Mouse (Mus musculus) midbrain, embryonic 13.5 days (tissue): Measurements from ENCODE around the gene Ephb1. TPM values are rescaled to one million over a fixed set of nuclear protein-coding genes. Genes with fewer than 3 reads are reported as not detected.
A peak's percentile ranks its signal among the peaks of the same experiment; 100 is the strongest.

Source experiments
- ATAC-seq: fragments of 200-750 bp; cut with Nextera tagmentation; 2 replicates; pipeline ENCODE4 v1.8.0; 2017; ENCODE audit warnings: mild to moderate bottlenecking, moderate TSS enrichment, moderate library complexity
- H3K27ac ChIP-seq: fragments of 300-500 bp; sonication (generic); 2 replicates; pipeline ENCODE4 v1.5.1; 2015; ENCODE audit warnings: inconsistent platforms, mild to moderate bottlenecking, moderate library complexity
- H3K27me3 ChIP-seq: fragments of 300-500 bp; sonication (generic); 2 replicates; pipeline ENCODE4 v1.6.1; 2015; ENCODE audit warnings: mild to moderate bottlenecking, inconsistent platforms
- H3K36me3 ChIP-seq: fragments of 300-500 bp; sonication (generic); 2 replicates; pipeline ENCODE4 v1.6.1; 2015; ENCODE audit warnings: mild to moderate bottlenecking, inconsistent platforms
- H3K4me1 ChIP-seq: fragments of 300-500 bp; sonication (generic); replicated peaks from 2 replicates; pipeline ENCODE4 v1.6.1; 2015; ENCODE audit warnings: inconsistent platforms
- H3K4me2 ChIP-seq: fragments of 300-500 bp; sonication (generic); replicated peaks from 2 replicates; pipeline ENCODE4 v1.6.1; 2015; ENCODE audit warnings: moderate library complexity, mild to moderate bottlenecking, inconsistent platforms
- H3K4me3 ChIP-seq: fragments of 300-500 bp; sonication (generic); replicated peaks from 2 replicates; pipeline ENCODE4 v1.5.1; 2015; ENCODE audit warnings: mild to moderate bottlenecking, inconsistent platforms
- H3K9ac ChIP-seq: fragments of 300-500 bp; sonication (generic); replicated peaks from 2 replicates; pipeline ENCODE4 v1.6.1; 2015; ENCODE audit warnings: mild to moderate bottlenecking, inconsistent platforms
- H3K9me3 ChIP-seq: fragments of 300-500 bp; sonication (generic); 2 replicates; pipeline ENCODE4 v1.6.1; 2016; ENCODE audit warnings: mild to moderate bottlenecking, inconsistent platforms
- WGBS: fragments of 180-500 bp; shearing (Covaris S2); methylation state at CpG from one replicate; pipeline ENCODE4 v1.1.7; 2015; 5-methylcytosine and 5-hydroxymethylcytosine counted together
- polyA plus RNA-seq: library from polyadenylated mRNA; unstranded; fragments of >200 nt; fragmentation: Nextera tagmentation; extraction: Ambion mirVana; gene quantifications from 2 replicates; pipeline ENCODE4 v1.2.1, GENCODE M21; 2015

Ephb1 gene
- polyA plus RNA-seq, 1 experiment from 2014 or later: 66.2 TPM

GRCm38 (mm10) chr9:102351221-102351620 lies 3.3 kb downstream of the Ephb1 start:
- Histone ChIP-seq H3K4me1 (peaks cover 67% of the 10 kb centered on the region), H3K36me3 (no peaks in the 10 kb centered on the region), H3K9me3 (no peaks in the 10 kb centered on the region), H3K4me2 (peak overlapping the region; percentile 81), H3K4me3 (peak overlapping the region; percentile 76), H3K9ac (peak overlapping the region; percentile 98), H3K27ac (peak overlapping the region; percentile 87), H3K27me3 (peaks cover 40% of the 10 kb centered on the region)
- ATAC-seq: no peak
- 54% methylated on average over 5 of the region's 5 CpGs for WGBS

DNA sequence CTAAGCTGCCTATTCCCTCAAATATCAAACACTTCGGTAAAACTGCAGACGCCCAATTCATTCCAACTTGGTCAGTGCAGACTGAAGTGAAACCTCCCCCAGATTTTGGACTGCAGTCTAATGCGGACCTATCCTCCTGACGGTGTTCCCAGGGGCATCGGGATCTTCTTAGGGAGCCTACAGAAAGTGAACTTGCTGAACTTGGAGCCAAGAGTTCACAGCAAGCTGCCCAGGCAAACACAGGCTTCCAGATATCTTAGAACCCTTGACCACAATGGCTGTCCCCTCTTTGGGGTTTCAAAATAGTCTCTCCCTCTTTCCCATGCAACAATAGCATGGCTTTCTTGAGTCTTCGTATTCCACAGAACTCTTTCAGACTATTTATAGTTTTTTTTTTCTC lies 3.8 kb downstream of the Ephb1 start:
- H3K27ac ChIP-seq: no peak overlapping the region
- ATAC-seq: no peak
- peak overlapping the region; percentile 76 for H3K4me3 ChIP-seq
- H3K4me2 ChIP-seq: peak overlapping the region; percentile 81
- 88% methylated on average over 6 of the region's 6 CpGs for WGBS
- H3K36me3 ChIP-seq: no peaks in the 10 kb centered on the region
- H3K9ac ChIP-seq: 0 out of 2 replicates have a peak overlapping the region, but pooled peaks have one; percentile 98
- peaks cover 34% of the 10 kb centered on the region for H3K27me3 ChIP-seq
- no peaks in the 10 kb centered on the region for H3K9me3 ChIP-seq
- peaks cover 72% of the 10 kb centered on the region for H3K4me1 ChIP-seq

GRCm38 (mm10) chr9:102350076-102350475 lies 4.4 kb downstream of the Ephb1 start:
- Histone ChIP-seq H3K36me3 (no peaks in the 10 kb centered on the region), H3K4me3 (no peak overlapping the region), H3K27ac (no peak overlapping the region), H3K4me2 (peak overlapping the region; percentile 81; the same call in 1 of the 2 replicates), H3K4me1 (peaks cover 78% of the 10 kb centered on the region), H3K9me3 (no peaks in the 10 kb centered on the region), H3K9ac (no peak overlapping the region), H3K27me3 (peaks cover 28% of the 10 kb centered on the region)
- ATAC-seq: no peak
- 89% methylated on average over 6 of the region's 6 CpGs for WGBS

DNA sequence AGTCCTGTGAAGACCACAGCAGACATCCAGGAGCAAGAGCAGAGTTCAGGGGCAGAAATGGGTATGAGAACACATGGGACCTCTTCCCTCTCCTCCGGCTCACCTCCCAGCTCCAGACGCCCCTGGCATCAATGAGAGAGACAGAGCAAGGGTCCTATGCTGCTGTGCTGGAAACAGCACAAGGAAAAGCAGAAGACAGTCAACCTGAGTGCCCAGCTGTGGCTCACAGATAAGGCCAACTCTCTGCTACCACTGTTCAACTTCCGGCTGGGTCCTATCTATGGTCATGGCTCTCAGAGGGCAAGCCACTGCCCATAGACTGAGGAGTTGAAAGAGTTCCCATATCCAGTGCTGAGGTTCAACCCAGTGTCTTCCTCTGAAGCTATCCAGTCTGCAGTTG lies 7.7 kb downstream of the Ephb1 start:
- peaks cover 94% of the 10 kb centered on the region for H3K4me1 ChIP-seq
- no peak overlapping the region for H3K4me3 ChIP-seq
- no peaks in the 10 kb centered on the region for H3K9me3 ChIP-seq
- no peak overlapping the region for H3K27ac ChIP-seq
- peaks cover 27% of the 10 kb centered on the region; the same call in 1 of the 2 replicates for H3K27me3 ChIP-seq
- H3K4me2 ChIP-seq: no peak overlapping the region
- WGBS: 93% methylated on average over 3 of the region's 3 CpGs
- peaks cover 5% of the 10 kb centered on the region; the same call in 1 of the 2 replicates for H3K36me3 ChIP-seq
- H3K9ac ChIP-seq: no peak overlapping the region
- no peak for ATAC-seq

GRCm38 (mm10) chr9:102345474-102345873 lies 9.0 kb downstream of the Ephb1 start:
- no peak for ATAC-seq
- Histone ChIP-seq H3K4me3 (no peak overlapping the region), H3K4me2 (no peak overlapping the region), H3K27ac (no peak overlapping the region), H3K36me3 (peaks cover 17% of the 10 kb centered on the region; the same call in 1 of the 2 replicates), H3K4me1 (peaks cover 94% of the 10 kb centered on the region), H3K27me3 (peaks cover 22% of the 10 kb centered on the region; the same call in 1 of the 2 replicates), H3K9ac (no peak overlapping the region), H3K9me3 (no peaks in the 10 kb centered on the region)
- WGBS: 76% methylated on average over 6 of the region's 6 CpGs

- peaks cover 19% of the 10 kb centered on the region; the same call in 1 of the 2 replicates for H3K27me3 ChIP-seq
- peaks cover 21% of the 10 kb centered on the region; the same call in 1 of the 2 replicates for H3K36me3 ChIP-seq
- H3K9ac ChIP-seq: no peak overlapping the region
- H3K4me1 ChIP-seq: peaks cover 93% of the 10 kb centered on the region
- 79% methylated on average over 9 of the region's 9 CpGs for WGBS
- ATAC-seq: no peak
- no peak overlapping the region for H3K4me3 ChIP-seq
- no peak overlapping the region for H3K27ac ChIP-seq
- no peak overlapping the region for H3K4me2 ChIP-seq
- H3K9me3 ChIP-seq: no peaks in the 10 kb centered on the region
These were observed 9.4 kb downstream of the Ephb1 start for GRCm38 (mm10) chr9:102345047-102345446.

DNA sequence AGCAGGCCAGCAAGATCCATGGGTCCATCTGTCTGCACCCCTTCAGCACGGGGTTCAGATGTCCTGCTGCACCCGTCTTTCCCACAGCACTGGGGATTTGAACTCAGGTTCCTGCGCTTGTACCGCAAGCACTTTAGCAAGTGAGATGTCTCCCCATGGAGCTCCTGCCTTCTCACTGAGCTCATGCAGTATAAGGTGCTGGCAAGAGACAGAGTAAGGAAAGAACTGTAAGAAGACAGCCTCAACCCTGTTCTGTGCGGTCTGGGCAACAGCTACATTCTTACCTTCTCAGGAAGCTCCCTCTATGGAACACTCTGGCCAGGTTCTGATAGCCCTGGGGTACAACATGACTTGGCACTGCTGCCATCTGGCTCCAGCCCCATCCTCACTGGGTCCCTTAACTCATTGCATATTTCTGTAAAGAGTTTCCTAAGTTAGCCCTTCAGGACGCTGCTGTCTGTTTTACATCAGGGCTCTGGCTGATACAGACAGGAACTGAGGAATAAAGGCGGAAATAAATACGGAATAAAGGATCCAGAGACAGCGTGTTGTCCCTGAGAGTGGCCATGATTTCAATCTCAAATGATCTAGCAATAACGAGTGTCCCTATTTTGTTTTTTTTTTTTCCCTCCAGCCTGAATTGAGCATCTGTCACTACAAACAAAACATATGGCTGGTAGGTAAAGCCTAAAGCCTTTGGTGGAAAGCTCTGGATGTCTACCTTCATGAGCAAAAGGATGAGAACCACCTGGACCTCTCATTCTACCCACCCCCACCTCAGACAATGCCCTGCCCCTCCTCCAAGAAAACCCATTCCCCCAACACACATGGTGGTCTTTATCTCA lies 10.2 kb downstream of the Ephb1 start:
- H3K4me2 ChIP-seq: no peak overlapping the region
- H3K4me1 ChIP-seq: peaks cover 89% of the 10 kb centered on the region
- 84% methylated on average over 10 of the region's 10 CpGs for WGBS
- no peak overlapping the region for H3K9ac ChIP-seq
- no peak overlapping the region for H3K4me3 ChIP-seq
- peaks cover 17% of the 10 kb centered on the region; the same call in 1 of the 2 replicates for H3K27me3 ChIP-seq
- no peak overlapping the region; the same call in 1 of the 2 replicates for H3K27ac ChIP-seq
- peaks cover 22% of the 10 kb centered on the region; the same call in 1 of the 2 replicates for H3K36me3 ChIP-seq
- no peak for ATAC-seq
- no peaks in the 10 kb centered on the region for H3K9me3 ChIP-seq

DNA sequence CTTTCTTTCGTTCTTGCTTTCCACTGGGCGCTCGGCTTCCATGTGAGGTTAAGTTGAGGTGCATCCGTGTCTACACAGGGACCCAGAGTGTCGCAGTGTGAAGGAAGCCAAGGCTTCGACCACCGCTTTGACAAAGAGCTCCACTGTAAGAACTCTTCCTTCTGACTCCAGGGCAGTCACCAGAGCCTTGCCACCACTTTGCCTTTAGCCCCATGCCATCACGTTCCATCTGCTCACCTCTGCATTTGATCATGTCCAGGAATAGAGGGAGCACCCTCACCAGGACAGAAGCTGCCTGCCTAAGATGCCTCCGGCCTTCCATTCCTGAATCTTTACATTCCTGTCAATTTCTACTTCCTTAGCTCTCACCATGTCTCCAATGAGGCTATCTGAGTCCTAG lies 11.4 kb downstream of the Ephb1 start:
- Histone ChIP-seq H3K4me3 (no peak overlapping the region), H3K27me3 (peaks cover 4% of the 10 kb centered on the region; the same call in 1 of the 2 replicates), H3K4me1 (peaks cover 76% of the 10 kb centered on the region), H3K9me3 (no peaks in the 10 kb centered on the region), H3K36me3 (peaks cover 29% of the 10 kb centered on the region), H3K9ac (no peak overlapping the region), H3K27ac (no peak overlapping the region), H3K4me2 (no peak overlapping the region)
- no peak for ATAC-seq
- 95% methylated on average over 9 of the region's 9 CpGs for WGBS

DNA sequence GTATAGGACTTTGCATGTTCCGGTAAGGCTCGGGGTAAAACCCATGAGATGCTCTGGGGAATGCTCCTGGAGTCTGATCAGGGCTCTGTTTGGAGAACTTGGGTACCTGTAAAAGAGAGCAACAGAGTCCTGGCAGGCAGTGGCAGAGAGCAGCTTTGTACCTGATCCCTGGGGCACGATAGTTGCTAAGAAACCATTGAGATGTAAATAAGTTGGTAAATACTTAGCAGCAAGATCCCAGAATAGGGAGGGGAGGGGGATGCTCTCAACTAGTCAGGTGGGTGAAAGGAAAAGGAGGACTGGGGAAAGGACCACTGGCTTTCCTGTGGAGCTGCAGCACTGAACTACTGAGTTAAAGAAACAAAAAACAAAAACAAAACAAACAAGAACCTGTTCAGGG lies 12.5 kb downstream of the Ephb1 start:
- no peak for ATAC-seq
- Histone ChIP-seq H3K9me3 (no peaks in the 10 kb centered on the region), H3K4me1 (peaks cover 66% of the 10 kb centered on the region), H3K9ac (no peak overlapping the region), H3K4me2 (no peak overlapping the region), H3K4me3 (no peak overlapping the region), H3K27me3 (0 out of 2 replicates have a peak, but pooled peaks cover 3% of the 10 kb centered on the region), H3K36me3 (peaks cover 31% of the 10 kb centered on the region), H3K27ac (no peak overlapping the region)
- WGBS: 38% methylated on average over 3 of the region's 3 CpGs

DNA sequence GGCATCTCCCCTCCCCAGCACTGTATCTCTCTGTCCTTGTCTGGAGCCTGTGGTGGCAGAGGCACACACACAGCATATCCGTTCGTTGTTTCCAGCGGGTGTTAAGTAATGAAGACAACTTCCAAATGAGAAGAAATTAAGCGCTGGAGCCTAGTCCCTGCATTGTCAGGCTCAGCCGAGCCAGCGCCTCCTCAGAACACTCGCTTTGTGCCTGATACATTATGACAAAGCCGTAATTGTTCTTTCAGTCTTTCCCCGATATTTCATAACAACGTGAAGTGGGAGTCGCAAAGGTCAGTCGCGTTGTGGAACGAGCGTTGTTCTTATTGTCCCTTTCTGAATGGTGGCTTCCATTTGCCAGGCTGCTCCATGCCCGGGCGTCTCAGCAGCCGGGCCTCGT lies 13.7 kb downstream of the Ephb1 start:
- no peak overlapping the region for H3K27ac ChIP-seq
- no peak overlapping the region for H3K9ac ChIP-seq

GRCm38 (mm10) chr9:102335571-102336282 lies 18.8 kb downstream of the Ephb1 start:
- no peak overlapping the region for H3K4me2 ChIP-seq
- H3K27ac ChIP-seq: no peak overlapping the region
- 86% methylated on average over 11 of the region's 11 CpGs for WGBS
- no peak for ATAC-seq
- H3K9me3 ChIP-seq: 0 out of 2 replicates have a peak, but pooled peaks cover 2% of the 10 kb centered on the region
- H3K36me3 ChIP-seq: peaks cover 16% of the 10 kb centered on the region
- peaks cover 8% of the 10 kb centered on the region for H3K4me1 ChIP-seq
- H3K4me3 ChIP-seq: no peak overlapping the region
- no peaks in the 10 kb centered on the region for H3K27me3 ChIP-seq
- no peak overlapping the region for H3K9ac ChIP-seq

More for the DNA sequence above, 13.7 kb downstream of the Ephb1 start:
- peaks cover 53% of the 10 kb centered on the region for H3K4me1 ChIP-seq
- H3K27me3 ChIP-seq: 0 out of 2 replicates have a peak, but pooled peaks cover 3% of the 10 kb centered on the region
- H3K4me3 ChIP-seq: no peak overlapping the region
- no peak for ATAC-seq
- no peak overlapping the region for H3K4me2 ChIP-seq
- 67% methylated on average over 19 of the region's 19 CpGs for WGBS
- peaks cover 31% of the 10 kb centered on the region for H3K36me3 ChIP-seq
- no peaks in the 10 kb centered on the region for H3K9me3 ChIP-seq
